Mouse (Mus musculus) limb, embryonic 14.5 days (tissue): Measurements from ENCODE around the gene Arhgap9. TPM values are rescaled to one million over a fixed set of nuclear protein-coding genes. Genes with fewer than 3 reads are reported as not detected.

Experiments
- ATAC-seq: fragments of 200-750 bp; cut with Nextera tagmentation; 2 replicates; pipeline ENCODE4 v1.8.0; 2017; ENCODE audit warnings: low read depth, moderate number of reproducible peaks, moderate TSS enrichment; ENCODE audit not compliant: low FRiP score
- DNase-seq: peaks from one replicate; pipeline ENCODE4 v3.0.0-alpha.2; 2015; ENCODE audit warnings: low spot score
- H3K27ac ChIP-seq: fragments of 300-500 bp; sonication (generic); replicated peaks from 2 replicates; pipeline ENCODE4 v1.5.1; 2014; ENCODE audit warnings: low read depth, mild to moderate bottlenecking, low read length, moderate library complexity, mixed read lengths
- H3K27me3 ChIP-seq: fragments of 300-500 bp; sonication (generic); 2 replicates; pipeline ENCODE4 v1.6.1; 2014; ENCODE audit warnings: low read length, mixed read lengths; ENCODE audit not compliant: control insufficient read depth, insufficient read depth
- H3K36me3 ChIP-seq: fragments of 300-500 bp; sonication (generic); 2 replicates; pipeline ENCODE4 v1.6.1; 2014; ENCODE audit warnings: mild to moderate bottlenecking, low read length, moderate library complexity, mixed read lengths; ENCODE audit not compliant: control insufficient read depth, insufficient read depth
- H3K4me1 ChIP-seq: fragments of 300-500 bp; sonication (generic); 2 replicates; pipeline ENCODE4 v1.6.1; 2014; ENCODE audit warnings: antibody characterized with exemption, low read length, mixed read lengths; ENCODE audit not compliant: control insufficient read depth, insufficient read depth
- H3K4me2 ChIP-seq: fragments of 300-500 bp; sonication (generic); replicated peaks from 2 replicates; pipeline ENCODE4 v1.6.1; 2014; ENCODE audit warnings: low read depth, mild to moderate bottlenecking, low read length, moderate library complexity; ENCODE audit not compliant: severe bottlenecking
- H3K4me3 ChIP-seq: fragments of 300-500 bp; sonication (generic); replicated peaks from 2 replicates; pipeline ENCODE4 v1.5.1; 2014; ENCODE audit warnings: low read length
- H3K9ac ChIP-seq: fragments of 300-500 bp; sonication (generic); 2 replicates; pipeline ENCODE4 v1.6.1; 2014; ENCODE audit warnings: mild to moderate bottlenecking, low read depth, low read length, moderate library complexity; ENCODE audit not compliant: severe bottlenecking
- H3K9me3 ChIP-seq: fragments of 300-500 bp; sonication (generic); 2 replicates; pipeline ENCODE4 v1.6.1; 2016; ENCODE audit warnings: low read length; ENCODE audit not compliant: control insufficient read depth
- POLR2A ChIP-seq: fragments of 200-500 bp; IDR thresholded peaks from 2 replicates; pipeline ENCODE4 v1.8.0; 2012; ENCODE audit warnings: inconsistent platforms, mild to moderate bottlenecking, moderate library complexity, borderline replicate concordance; ENCODE audit not compliant: insufficient read depth, insufficient read length; ENCODE audit errors: extremely low read depth
- WGBS: fragments of 180-500 bp; shearing (Covaris S2); extraction: QIAGEN DNeasy Blood & Tissue Kit; methylation state at CpG from one replicate; pipeline ENCODE4 v1.1.7; 2014; 5-methylcytosine and 5-hydroxymethylcytosine counted together
- polyA plus RNA-seq, 2 experiments: library from polyadenylated mRNA; depleted of rRNA in 1 of 2; stranded (reverse) in 1 of 2; unstranded in 1 of 2; fragments of >200 nt; fragmentation: Nextera tagmentation in 1 of 2; extraction: Ambion mirVana in 1 of 2; gene quantifications; 2 replicates each; pipeline versions ENCODE4 v1.2.1 to v1.2.3; 2012 to 2014

Arhgap9 gene
- polyA plus RNA-seq, 2 experiments = 5.5 to 5.6 TPM

DNA sequence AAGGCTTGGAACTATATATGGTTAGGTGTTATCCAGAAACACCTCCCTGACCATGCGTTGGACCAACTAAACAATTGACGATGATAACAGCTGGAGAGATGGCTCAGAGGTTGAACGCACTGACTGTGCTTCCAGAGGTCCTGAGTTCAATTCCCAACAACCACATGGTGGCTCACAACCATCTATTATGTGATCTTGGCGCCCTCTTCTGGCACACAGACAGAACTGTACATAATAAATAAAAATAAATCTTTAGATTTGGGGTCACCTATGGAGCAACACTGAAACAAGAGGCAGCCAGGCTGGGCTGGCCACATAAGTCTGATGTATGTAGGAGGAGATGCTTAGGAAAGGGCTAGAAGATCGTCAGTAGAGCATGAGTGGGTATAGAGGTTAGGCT lies 11.4 kb downstream of the Arhgap9 start:
- no peaks in the 10 kb centered on the region for H3K4me1 ChIP-seq
- TF ChIP-seq POLR2A = no peak
- H3K36me3 ChIP-seq = peaks cover 77% of the 10 kb centered on the region
- no peak overlapping the region for H3K4me3 ChIP-seq
- no peak overlapping the region for H3K4me2 ChIP-seq
- H3K27ac ChIP-seq = no peak overlapping the region
- 71% methylated on average over 5 of the region's 5 CpGs for WGBS
- no peaks in the 10 kb centered on the region for H3K27me3 ChIP-seq
- H3K9me3 ChIP-seq = no peaks in the 10 kb centered on the region
- DNase-seq (no peak), ATAC-seq (no peak)
- H3K9ac ChIP-seq = no peak overlapping the region

DNA sequence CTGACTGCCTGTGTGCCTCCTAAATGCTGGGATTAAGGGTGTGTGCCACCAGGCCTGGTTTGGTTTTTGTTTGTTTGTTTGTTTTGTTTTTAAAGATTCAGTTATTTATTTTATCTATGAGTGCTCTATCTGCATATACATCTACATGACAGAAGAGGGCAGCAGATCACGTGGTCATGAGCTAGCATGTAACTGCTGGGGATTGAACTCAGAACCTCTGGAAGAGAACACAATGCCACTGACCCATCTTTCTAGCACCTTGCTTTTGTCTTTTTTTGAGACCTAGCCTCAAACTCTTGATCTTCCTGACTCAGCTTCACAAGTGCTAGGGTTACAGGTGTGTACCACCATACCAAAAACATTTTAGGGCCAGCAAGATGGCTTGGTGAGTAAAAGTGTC lies 13.5 kb downstream of the Arhgap9 start:
- Histone ChIP-seq H3K4me2 (no peak overlapping the region), H3K9me3 (no peaks in the 10 kb centered on the region), H3K4me1 (no peaks in the 10 kb centered on the region), H3K27ac (no peak overlapping the region), H3K4me3 (no peak overlapping the region), H3K36me3 (peaks cover 69% of the 10 kb centered on the region), H3K9ac (no peak overlapping the region), H3K27me3 (no peaks in the 10 kb centered on the region)
- no peak for TF ChIP-seq POLR2A
- 83% methylated on average over 1 of the region's 1 CpGs for WGBS
- no peak for ATAC-seq
- DNase-seq = no peak

- H3K36me3 ChIP-seq = peaks cover 54% of the 10 kb centered on the region
- H3K4me3 ChIP-seq = no peak overlapping the region
- no peaks in the 10 kb centered on the region for H3K27me3 ChIP-seq
- H3K4me1 ChIP-seq = no peaks in the 10 kb centered on the region
- H3K9me3 ChIP-seq = no peaks in the 10 kb centered on the region
- no peak overlapping the region for H3K27ac ChIP-seq
- 76% methylated on average over 5 of the region's 5 CpGs for WGBS
- TF ChIP-seq POLR2A = no peak
- no peak for ATAC-seq
- H3K9ac ChIP-seq = no peak overlapping the region
- no peak overlapping the region for H3K4me2 ChIP-seq
- no peak for DNase-seq
These were observed 15.2 kb downstream of the Arhgap9 start for GRCm38 (mm10) chr10:127336952-127337351.

GRCm38 (mm10) chr10:127337536-127338099 lies 15.9 kb downstream of the Arhgap9 start:
- TF ChIP-seq POLR2A = no peak
- no peaks in the 10 kb centered on the region for H3K27me3 ChIP-seq
- no peak overlapping the region for H3K9ac ChIP-seq
- no peak for ATAC-seq
- H3K27ac ChIP-seq = no peak overlapping the region
- peaks cover 48% of the 10 kb centered on the region for H3K36me3 ChIP-seq
- WGBS = 79% methylated on average over 6 of the region's 6 CpGs
- no peaks in the 10 kb centered on the region for H3K9me3 ChIP-seq
- H3K4me3 ChIP-seq = no peak overlapping the region
- no peaks in the 10 kb centered on the region for H3K4me1 ChIP-seq
- DNase-seq = no peak
- H3K4me2 ChIP-seq = no peak overlapping the region

DNA sequence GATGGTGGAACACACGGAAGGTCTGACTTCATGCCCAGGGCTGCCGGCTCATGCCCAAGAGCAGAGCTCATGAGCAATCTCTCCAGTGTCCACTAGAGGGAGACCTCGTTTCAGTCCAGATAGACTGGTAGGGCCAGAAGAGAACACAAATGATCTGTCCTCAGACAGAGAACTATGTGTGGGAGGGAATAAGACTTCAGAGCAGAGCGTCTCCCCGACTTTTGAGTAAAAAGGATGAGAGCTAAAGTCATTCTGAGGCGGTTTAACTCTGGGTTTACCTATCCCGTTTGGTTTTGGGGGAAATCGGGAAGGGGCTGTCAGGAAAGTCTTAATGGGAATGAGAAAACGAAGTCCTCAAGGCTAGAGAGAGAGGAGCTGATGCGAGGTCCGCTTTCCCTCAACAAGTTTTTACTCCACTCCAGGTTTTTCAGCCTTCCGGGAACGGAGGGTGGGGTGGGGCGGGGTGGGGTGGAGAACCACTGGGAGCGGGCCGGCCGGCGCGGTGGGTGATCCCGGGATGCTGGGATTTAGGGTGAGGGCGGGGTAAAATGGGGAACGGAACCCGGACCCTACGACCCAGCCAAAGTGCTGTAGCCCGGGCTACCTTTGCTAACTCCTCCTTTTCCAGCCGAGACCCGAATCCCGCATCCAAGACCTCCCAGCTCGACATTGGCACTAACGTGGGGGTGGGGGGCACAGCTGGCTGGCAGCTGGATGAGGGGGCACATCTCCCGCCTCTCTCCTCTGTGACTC lies 17.3 kb downstream of the Arhgap9 start:
- Histone ChIP-seq H3K9me3 (no peaks in the 10 kb centered on the region), H3K9ac (peak overlapping the region; percentile 59), H3K4me2 (peak overlapping the region; percentile 92), H3K36me3 (peaks cover 33% of the 10 kb centered on the region), H3K4me1 (no peaks in the 10 kb centered on the region), H3K27me3 (no peaks in the 10 kb centered on the region), H3K27ac (peak overlapping the region; percentile 95), H3K4me3 (peak overlapping the region; percentile 50)
- ATAC-seq (peak; percentile 74), DNase-seq (peak; percentile 96)
- WGBS = under 1% methylated on average over 31 of the region's 31 CpGs
- peak; percentile 47; the same call in 1 of the 2 replicates for TF ChIP-seq POLR2A
